In the genomic region with DNA sequence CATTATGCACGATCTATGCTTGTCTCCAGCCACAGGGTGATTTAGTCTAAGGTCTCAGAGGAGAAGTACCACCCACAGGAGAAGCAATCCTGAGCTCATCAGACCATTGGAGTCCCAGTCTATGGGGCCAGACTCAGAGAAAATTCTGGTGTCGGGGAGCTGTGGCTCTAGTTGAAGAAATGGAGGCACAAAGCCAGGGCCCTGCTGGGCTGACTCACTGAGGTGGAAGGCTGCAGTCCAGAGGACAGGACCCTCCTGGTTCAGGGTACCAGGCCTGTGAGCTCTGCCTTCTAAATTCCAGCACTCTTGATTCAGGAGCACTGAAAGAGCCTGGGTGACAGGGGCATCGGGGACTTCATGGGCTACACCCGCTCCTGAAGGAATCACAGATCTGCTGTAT, we compare ENCODE assay signal across 26 mouse cellular contexts.
DNase-seq lines count a peak whose midpoint lies in the region; ATAC-seq lines count a peak whose summit lies in the region.
"Had no signal": no experiment of that assay in that cellular context is flagged by ENCODE, and none has a peak within 500 bp of the region (broad histone marks: within the 10 kb centered on the region; RNA-seq: fewer than 3 reads in every experiment).

No protein-coding gene starts in this region.

- peaks cover 8% of the 10 kb centered on the region for H3K9me3 ChIP-seq in hindbrain, embryonic 10.5 days
- H3K9me3 ChIP-seq in hindbrain, embryonic 12.5 days (replicated peaks): peaks cover 4% of the 10 kb centered on the region
- H3K9me3 ChIP-seq: embryonic facial prominence, embryonic 13.5 days; embryonic facial prominence, embryonic 15.5 days; forebrain, embryonic 10.5 days; forebrain, embryonic 12.5 days had no signal

- H3K27ac ChIP-seq in hindbrain, embryonic 10.5 days: peak overlapping the region; percentile 43; the same call in 1 of the 2 replicates
- H3K27ac ChIP-seq in hindbrain, embryonic 12.5 days: no peak overlapping the region
- H3K27ac ChIP-seq: embryonic facial prominence, embryonic 13.5 days; embryonic facial prominence, embryonic 15.5 days; forebrain, embryonic 10.5 days; forebrain, embryonic 12.5 days had no signal

- H3K4me1 ChIP-seq in hindbrain, embryonic 10.5 days (replicated peaks): peaks cover 29% of the 10 kb centered on the region
- H3K4me1 ChIP-seq in hindbrain, embryonic 12.5 days: peaks cover 10% of the 10 kb centered on the region; the same call in 1 of the 2 replicates
- H3K4me1 ChIP-seq: embryonic facial prominence, embryonic 15.5 days had no signal

- WGBS in hindbrain, embryonic 10.5 days: 92% methylated on average over 4 of the region's 4 CpGs
- WGBS in hindbrain, embryonic 12.5 days: 90% methylated on average over 4 of the region's 4 CpGs

- intact Hi-C loops in left cerebral cortex, postnatal 4 days (cut with DNase I): no loop called here
- intact Hi-C loops in left cerebral cortex, postnatal 25 days (cut with DNase I): no loop called here

- H3K9ac ChIP-seq in hindbrain, embryonic 12.5 days: no peak overlapping the region
- H3K9ac ChIP-seq: embryonic facial prominence, embryonic 13.5 days; embryonic facial prominence, embryonic 15.5 days; forebrain, embryonic 12.5 days had no signal

- H3K27me3 ChIP-seq in hindbrain, embryonic 10.5 days (ENCODE audit: insufficient read depth, poor library complexity, severe bottlenecking): no peaks in the 10 kb centered on the region
- H3K27me3 ChIP-seq in hindbrain, embryonic 12.5 days: no peaks in the 10 kb centered on the region
- H3K27me3 ChIP-seq: CH12.LX; embryonic facial prominence, embryonic 13.5 days; embryonic facial prominence, embryonic 15.5 days; forebrain, embryonic 12.5 days had no signal

- no peaks in the 10 kb centered on the region for H3K36me3 ChIP-seq in hindbrain, embryonic 10.5 days
- no peaks in the 10 kb centered on the region for H3K36me3 ChIP-seq in hindbrain, embryonic 12.5 days
- H3K36me3 ChIP-seq: embryonic facial prominence, embryonic 13.5 days; embryonic facial prominence, embryonic 15.5 days; forebrain, embryonic 10.5 days; forebrain, embryonic 12.5 days; G1E had no signal

- no peak for ATAC-seq in hindbrain, embryonic 12.5 days (ENCODE audit: low FRiP score)
- ATAC-seq: CD4-positive, CD25-positive, alpha-beta regulatory T cell, adult 4 months; forebrain, embryonic 14.5 days; forebrain, embryonic 16.5 days had no signal

- no peak overlapping the region for H3K4me3 ChIP-seq in hindbrain, embryonic 10.5 days
- H3K4me3 ChIP-seq in hindbrain, embryonic 12.5 days: no peak overlapping the region
- H3K4me3 ChIP-seq: embryonic facial prominence, embryonic 13.5 days; embryonic facial prominence, embryonic 15.5 days; erythroblast, embryonic 14.5 days; forebrain, embryonic 10.5 days; forebrain, embryonic 12.5 days had no signal

- DNase-seq in cerebellum, postnatal 10 days: peak; percentile 83 to 88
- DNase-seq in cerebellum, adult 11 months: no peak
- DNase-seq in hindbrain, embryonic 10.5 days (ENCODE audit: low spot score): no peak
- DNase-seq in left cerebral cortex, postnatal 4 days: peak; percentile 76
- DNase-seq in left cerebral cortex, postnatal 25 days (ENCODE audit: low spot score in 2 of 2): no peak
- peak; percentile 14 for DNase-seq in Muller cell, postnatal 12 days (ENCODE audit: inconsistent ontology term)
- DNase-seq: adrenal gland, adult 2 months; adrenal gland, postnatal 10 days; adrenal gland, postnatal 25 days; B cell, adult 2 months; cerebellum, adult 18-20 months; cerebellum, adult 8-10 months; cerebellum, adult 9-11 months; cerebellum, postnatal 36 days; embryo, embryonic 11 days had no signal

- no peak overlapping the region for H3K4me2 ChIP-seq in hindbrain, embryonic 12.5 days (replicated peaks)
- H3K4me2 ChIP-seq: embryonic facial prominence, embryonic 13.5 days; embryonic facial prominence, embryonic 15.5 days; forebrain, embryonic 12.5 days had no signal

Comparison
In these comparisons a context has a peak if more than half of its experiments do, and no peak if none do; other contexts are left out.
1. DNase-seq: peak in cerebellum, postnatal 10 days (2 of 2), left cerebral cortex, postnatal 4 days (single experiment) and Muller cell, postnatal 12 days (single experiment); none in cerebellum, adult 11 months (single experiment), hindbrain, embryonic 10.5 days (single experiment) and left cerebral cortex, postnatal 25 days (0 of 2).